In genomic region chr11:119602763-119603526, GRCm38 (mm10) we compare ENCODE assay signal across 8 mouse cellular contexts. TPM values are rescaled to one million over a fixed set of nuclear protein-coding genes. Genes with fewer than 3 reads are reported as not detected.
DNase-seq lines count a peak whose midpoint lies in the region; ATAC-seq and TF ChIP-seq lines count a peak whose summit lies in the region.

Gene Rptor (plus strand): TSS chr11:119602905.

- no peaks in the 10 kb centered on the region for H3K27me3 ChIP-seq in forebrain, embryonic 10.5 days (ENCODE audit: poor library complexity, severe bottlenecking)
- H3K27me3 ChIP-seq in heart, embryonic 15.5 days = no peaks in the 10 kb centered on the region
- H3K27me3 ChIP-seq in liver, embryonic 14.5 days (ENCODE audit: control insufficient read depth, insufficient read depth, low read length) = no peaks in the 10 kb centered on the region
- H3K27me3 ChIP-seq in neural tube, embryonic 11.5 days (ENCODE audit: control insufficient read depth, insufficient read depth, low read length) = no peaks in the 10 kb centered on the region
- no peaks in the 10 kb centered on the region for H3K27me3 ChIP-seq in stomach, postnatal 0 days (ENCODE audit: control insufficient read depth, insufficient read depth, low read length)

- peaks cover 25% of the 10 kb centered on the region for H3K36me3 ChIP-seq in forebrain, embryonic 10.5 days (replicated peaks)
- H3K36me3 ChIP-seq in heart, embryonic 15.5 days = peaks cover 5% of the 10 kb centered on the region; the same call in 1 of the 2 replicates
- peaks cover 3% of the 10 kb centered on the region; the same call in 1 of the 2 replicates for H3K36me3 ChIP-seq in liver, embryonic 14.5 days (replicated peaks; ENCODE audit: control insufficient read depth, insufficient read depth, low read depth)
- H3K36me3 ChIP-seq in neural tube, embryonic 11.5 days (ENCODE audit: control insufficient read depth, insufficient read depth, low read length) = no peaks in the 10 kb centered on the region
- H3K36me3 ChIP-seq in stomach, postnatal 0 days (ENCODE audit: control insufficient read depth, insufficient read depth, low read length) = no peaks in the 10 kb centered on the region

- H3K4me3 ChIP-seq in forebrain, embryonic 10.5 days = peak within 1 kb of the TSS; percentile 99
- peak within 1 kb of the TSS; percentile 97 for H3K4me3 ChIP-seq in heart, embryonic 15.5 days
- H3K4me3 ChIP-seq in liver, embryonic 14.5 days (ENCODE audit: insufficient read depth in 1 of 2, low read depth in 2 of 2, low read length in 2 of 2) = peak within 1 kb of the TSS; percentile 75 to 100
- H3K4me3 ChIP-seq in neural tube, embryonic 11.5 days (ENCODE audit: low read depth, low read length) = peak within 1 kb of the TSS; percentile 87
- peak within 1 kb of the TSS; percentile 86 for H3K4me3 ChIP-seq in stomach, postnatal 0 days (ENCODE audit: low read depth, low read length)

- H3K4me1 ChIP-seq in forebrain, embryonic 10.5 days = peaks cover 19% of the 10 kb centered on the region
- H3K4me1 ChIP-seq in heart, embryonic 15.5 days (replicated peaks) = peaks cover 12% of the 10 kb centered on the region
- peaks cover 9 to 13% of the 10 kb centered on the region in 2 experiments for H3K4me1 ChIP-seq in liver, embryonic 14.5 days (replicated peaks; ENCODE audit: control insufficient read depth in 2 of 2, insufficient read depth in 2 of 2, low read length in 1 of 2)
- peaks cover 5% of the 10 kb centered on the region for H3K4me1 ChIP-seq in neural tube, embryonic 11.5 days (ENCODE audit: control insufficient read depth, insufficient read depth, low read length)
- 0 out of 2 replicates have a peak, but pooled peaks cover 2% of the 10 kb centered on the region for H3K4me1 ChIP-seq in stomach, postnatal 0 days (replicated peaks; ENCODE audit: control insufficient read depth, insufficient read depth)

- TF ChIP-seq EP300 in liver, embryonic 14.5 days (IDR thresholded peaks at IDR 0.05; ENCODE audit: low read depth) = peak; percentile 14; the same call in 1 of the 2 replicates
- peak; percentile 59 for TF ChIP-seq EP300 in stomach, postnatal 0 days (optimal IDR thresholded peaks at IDR 0.05)

- ATAC-seq in heart, embryonic 15.5 days (replicated peaks; ENCODE audit: insufficient number of reproducible peaks, insufficient read depth, low FRiP score, low read depth) = peak; percentile 98
- ATAC-seq in liver, embryonic 14.5 days (ENCODE audit: insufficient read depth) = peak; percentile 99
- ATAC-seq in neural tube, embryonic 11.5 days (ENCODE audit: insufficient read depth, low FRiP score, low TSS enrichment) = peak; percentile 95
- peak; percentile 98 for ATAC-seq in stomach, postnatal 0 days (ENCODE audit: low FRiP score, low TSS enrichment)

- no peaks in the 10 kb centered on the region for H3K9me3 ChIP-seq in forebrain, embryonic 10.5 days
- H3K9me3 ChIP-seq in heart, embryonic 15.5 days (replicated peaks) = no peaks in the 10 kb centered on the region
- H3K9me3 ChIP-seq in liver, embryonic 14.5 days (ENCODE audit: control insufficient read depth, low read length) = no peaks in the 10 kb centered on the region
- H3K9me3 ChIP-seq in neural tube, embryonic 11.5 days (ENCODE audit: control insufficient read depth, low read length) = no peaks in the 10 kb centered on the region
- no peaks in the 10 kb centered on the region for H3K9me3 ChIP-seq in stomach, postnatal 0 days (ENCODE audit: control insufficient read depth, low read length)

- peak within 1 kb of the TSS; percentile 99 for H3K9ac ChIP-seq in heart, embryonic 15.5 days
- peak within 1 kb of the TSS; percentile 95 for H3K9ac ChIP-seq in liver, embryonic 14.5 days (replicated peaks)
- H3K9ac ChIP-seq in neural tube, embryonic 11.5 days (ENCODE audit: low read length) = peak within 1 kb of the TSS; percentile 87
- peak within 1 kb of the TSS; percentile 95 for H3K9ac ChIP-seq in stomach, postnatal 0 days (ENCODE audit: low read length)

- peak within 1 kb of the TSS; percentile 79 for H3K4me2 ChIP-seq in heart, embryonic 15.5 days
- H3K4me2 ChIP-seq in liver, embryonic 14.5 days (ENCODE audit: low read depth) = peak within 1 kb of the TSS; percentile 95
- peak within 1 kb of the TSS; percentile 86 for H3K4me2 ChIP-seq in neural tube, embryonic 11.5 days (ENCODE audit: low read depth)
- peak within 1 kb of the TSS; percentile 96 for H3K4me2 ChIP-seq in stomach, postnatal 0 days (replicated peaks; ENCODE audit: low read depth)

- under 1% methylated on average over 63 of the region's 63 CpGs for WGBS in forebrain, embryonic 10.5 days
- WGBS in heart, embryonic 15.5 days = under 1% methylated on average over 52 of the region's 63 CpGs
- WGBS in liver, embryonic 14.5 days (ENCODE audit: insufficient replicate concordance) = under 1% methylated on average over 54 of the region's 63 CpGs
- under 1% methylated on average over 59 of the region's 63 CpGs for WGBS in neural tube, embryonic 11.5 days
- WGBS in stomach, postnatal 0 days = under 1% methylated on average over 52 of the region's 63 CpGs

- peak within 1 kb of the TSS; percentile 94 for H3K27ac ChIP-seq in forebrain, embryonic 10.5 days
- H3K27ac ChIP-seq in heart, embryonic 15.5 days = peak within 1 kb of the TSS; percentile 91
- peak within 1 kb of the TSS; percentile 28; the same call in 1 of the 2 replicates for H3K27ac ChIP-seq in liver, embryonic 14.5 days
- H3K27ac ChIP-seq in neural tube, embryonic 11.5 days (ENCODE audit: low read depth, low read length) = peak within 1 kb of the TSS; percentile 85
- H3K27ac ChIP-seq in stomach, postnatal 0 days (replicated peaks) = peak within 1 kb of the TSS; percentile 72

- no peak for TF ChIP-seq CTCF in liver, embryonic 14.5 days (IDR thresholded peaks at IDR 0.05; ENCODE audit: low read depth)
- no peak for TF ChIP-seq CTCF in stomach, postnatal 0 days (IDR thresholded peaks at IDR 0.05; ENCODE audit: low read depth)

- DNase-seq in CD8-positive naive resting alpha-beta T cell, adult 2 months (ENCODE audit: low read depth in 2 of 2, low spot score in 2 of 2) = peak; percentile 88 to 96
- peak; percentile 95 for DNase-seq in c-Kit-positive CD71-negative TER-119-negative erythroid progenitor cells, embryonic 14.5 days (ENCODE audit: low read depth)
- peak; percentile 95 for DNase-seq in forebrain, embryonic 10.5 days (ENCODE audit: extremely low spot score, low spot score)
- DNase-seq in kidney, postnatal 25 days = peak; percentile 98
- DNase-seq in liver, embryonic 14.5 days (ENCODE audit: low read depth in 3 of 3, low spot score in 3 of 3) = peak; percentile 92 to 94 (median 93)
- peak; percentile 98 for DNase-seq in neural tube, embryonic 11.5 days (ENCODE audit: low spot score)
- peak; percentile 97 for DNase-seq in stomach, postnatal 0 days (ENCODE audit: low spot score)

RNA-seq across cellular contexts. Expression of gene Rptor, which starts in this region (rescaled TPM):
- polyA plus RNA-seq in forebrain, embryonic 10.5 days (2016; fragmentation: Nextera tagmentation; extraction: Ambion mirVana) = 12.8 and 13.0 TPM in 2 replicates
- 6.4 and 10.2 TPM in 2 replicates for polyA plus RNA-seq in heart, embryonic 15.5 days (2015; fragmentation: Nextera tagmentation; extraction: Ambion mirVana)
- 5.7 and 5.8 TPM in 2 replicates for polyA plus RNA-seq in liver, embryonic 14.5 days (2012; rRNA removed)
- 3.7 and 4.1 TPM in 2 replicates for polyA plus RNA-seq in liver, embryonic 14.5 days (2014; fragmentation: Nextera tagmentation; extraction: Ambion mirVana)
- polyA plus RNA-seq in neural tube, embryonic 11.5 days (2014; fragmentation: Nextera tagmentation; extraction: Ambion mirVana) = 12.2 and 12.6 TPM in 2 replicates
- polyA plus RNA-seq in stomach, postnatal 0 days (2015; fragmentation: Nextera tagmentation; extraction: Ambion mirVana) = 3.7 and 3.9 TPM in 2 replicates

Comparison
In these comparisons a context has a peak if more than half of its experiments do, and no peak if none do; other contexts are left out.
1. Peak in every context shown above with its lines: DNase-seq, ATAC-seq, H3K4me3 ChIP-seq and H3K27ac ChIP-seq.
2. H3K27ac ChIP-seq: peak in every context shown above with its lines; median percentile 94 in forebrain, embryonic 10.5 days; 91 in heart, embryonic 15.5 days; 85 in neural tube, embryonic 11.5 days; 72 in stomach, postnatal 0 days; 28 in liver, embryonic 14.5 days.